Mouse (Mus musculus): Measurements from ENCODE around the gene Proca1. TPM values are rescaled to one million over a fixed set of nuclear protein-coding genes. Genes with fewer than 3 reads are reported as not detected.

Gene Proca1
- polyA plus RNA-seq, 1 experiment from 2014 or later = 2.8 TPM

DNA sequence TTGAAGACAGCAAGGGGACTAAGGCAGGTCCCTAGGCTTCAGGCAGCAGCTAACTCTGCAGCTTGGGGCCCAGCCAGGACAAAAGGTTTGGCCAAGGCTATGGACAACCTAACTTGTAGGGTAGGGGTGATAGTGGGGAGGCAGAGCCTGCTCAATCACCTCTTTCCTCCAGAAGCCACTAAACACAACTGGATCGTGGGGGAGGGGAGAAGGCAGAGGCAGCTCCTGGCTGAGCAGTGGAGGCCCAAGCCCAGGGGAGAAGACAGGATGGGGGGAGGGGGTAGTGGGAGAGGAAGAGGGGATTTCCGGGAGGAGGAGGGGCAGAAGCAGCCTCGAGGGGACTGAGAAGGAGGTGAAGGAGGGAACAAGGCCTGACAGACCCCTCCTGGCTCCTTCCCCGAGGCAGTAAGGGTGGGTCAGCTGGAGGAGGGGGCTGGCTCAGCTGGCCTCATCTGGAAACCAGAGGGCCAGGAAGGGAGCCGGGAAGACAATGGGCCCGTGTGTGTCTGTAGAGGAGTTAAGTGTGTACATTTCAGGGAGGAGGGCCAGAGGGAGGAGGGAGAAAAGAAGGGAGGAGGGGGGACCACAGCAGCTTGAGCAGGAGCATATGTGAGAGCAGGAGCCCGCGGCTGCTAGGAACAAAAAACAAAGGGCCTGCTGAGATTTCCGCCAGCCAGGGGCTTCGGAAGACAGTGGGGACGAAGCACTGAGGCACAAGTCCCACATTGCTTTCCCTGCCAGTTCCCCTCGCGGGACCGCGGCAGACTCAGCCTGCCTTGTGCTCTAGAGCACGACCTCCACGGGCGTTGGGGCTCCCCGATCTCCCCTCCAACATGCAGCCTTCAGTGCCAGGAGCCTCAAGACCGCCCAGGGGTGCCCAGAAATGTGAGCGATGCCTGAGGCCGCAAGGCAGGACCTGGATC lies 29.2 kb upstream of the Proca1 start:
- peak overlapping the region; percentile 85 for H3K4me3 ChIP-seq (ENCODE audit: low read depth, low read length)
- H3K4me2 ChIP-seq (ENCODE audit: low read depth, low read length) = peak overlapping the region; percentile 62
- H3K27ac ChIP-seq (ENCODE audit: low read depth, low read length) = peak overlapping the region; percentile 98
- H3K4me1 ChIP-seq (ENCODE audit: control insufficient read depth, insufficient read depth, low read length) = peaks cover 27% of the 10 kb centered on the region
- H3K36me3 ChIP-seq (ENCODE audit: control insufficient read depth, insufficient read depth, low read length) = peaks cover 30% of the 10 kb centered on the region
- H3K9ac ChIP-seq (replicated peaks; ENCODE audit: low read depth, low read length) = peak overlapping the region; percentile 97
- no peaks in the 10 kb centered on the region for H3K9me3 ChIP-seq (ENCODE audit: control insufficient read depth, low read length)
- peak; percentile 35 for ATAC-seq (ENCODE audit: low read depth)
- under 1% methylated on average over 22 of the region's 22 CpGs for WGBS
- H3K27me3 ChIP-seq (ENCODE audit: control insufficient read depth, insufficient read depth, low read length) = no peaks in the 10 kb centered on the region

DNA sequence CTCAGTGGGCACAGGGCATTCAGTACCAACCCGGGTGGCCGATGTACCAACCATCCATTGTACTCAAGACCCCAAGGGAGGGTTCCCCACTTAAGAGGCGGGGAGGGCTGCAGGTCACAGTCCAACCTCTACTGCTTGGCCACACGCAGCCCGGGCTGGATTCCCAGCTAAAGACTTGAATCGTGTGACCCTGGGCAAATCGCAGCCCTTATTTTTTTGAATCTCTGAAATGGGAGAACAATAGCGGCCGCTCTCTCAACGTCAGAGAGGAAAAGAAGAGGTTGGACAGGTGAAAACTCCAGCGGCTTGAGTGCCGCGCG lies 28.6 kb upstream of the Proca1 start:
- H3K36me3 ChIP-seq (ENCODE audit: control insufficient read depth, insufficient read depth, low read length) = peaks cover 24% of the 10 kb centered on the region
- under 1% methylated on average over 14 of the region's 14 CpGs for WGBS
- peak overlapping the region; percentile 97 for H3K9ac ChIP-seq (replicated peaks; ENCODE audit: low read depth, low read length)
- H3K9me3 ChIP-seq (ENCODE audit: control insufficient read depth, low read length) = no peaks in the 10 kb centered on the region
- ATAC-seq (ENCODE audit: low read depth) = 0 out of 2 replicates have a peak, but pooled peaks have one; percentile 2
- H3K27me3 ChIP-seq (ENCODE audit: control insufficient read depth, insufficient read depth, low read length) = no peaks in the 10 kb centered on the region
- H3K4me3 ChIP-seq (ENCODE audit: low read depth, low read length) = peak overlapping the region; percentile 85
- peak overlapping the region; percentile 62 for H3K4me2 ChIP-seq (ENCODE audit: low read depth, low read length)
- peaks cover 27% of the 10 kb centered on the region for H3K4me1 ChIP-seq (ENCODE audit: control insufficient read depth, insufficient read depth, low read length)
- H3K27ac ChIP-seq (ENCODE audit: low read depth, low read length) = peak overlapping the region; percentile 98

DNA sequence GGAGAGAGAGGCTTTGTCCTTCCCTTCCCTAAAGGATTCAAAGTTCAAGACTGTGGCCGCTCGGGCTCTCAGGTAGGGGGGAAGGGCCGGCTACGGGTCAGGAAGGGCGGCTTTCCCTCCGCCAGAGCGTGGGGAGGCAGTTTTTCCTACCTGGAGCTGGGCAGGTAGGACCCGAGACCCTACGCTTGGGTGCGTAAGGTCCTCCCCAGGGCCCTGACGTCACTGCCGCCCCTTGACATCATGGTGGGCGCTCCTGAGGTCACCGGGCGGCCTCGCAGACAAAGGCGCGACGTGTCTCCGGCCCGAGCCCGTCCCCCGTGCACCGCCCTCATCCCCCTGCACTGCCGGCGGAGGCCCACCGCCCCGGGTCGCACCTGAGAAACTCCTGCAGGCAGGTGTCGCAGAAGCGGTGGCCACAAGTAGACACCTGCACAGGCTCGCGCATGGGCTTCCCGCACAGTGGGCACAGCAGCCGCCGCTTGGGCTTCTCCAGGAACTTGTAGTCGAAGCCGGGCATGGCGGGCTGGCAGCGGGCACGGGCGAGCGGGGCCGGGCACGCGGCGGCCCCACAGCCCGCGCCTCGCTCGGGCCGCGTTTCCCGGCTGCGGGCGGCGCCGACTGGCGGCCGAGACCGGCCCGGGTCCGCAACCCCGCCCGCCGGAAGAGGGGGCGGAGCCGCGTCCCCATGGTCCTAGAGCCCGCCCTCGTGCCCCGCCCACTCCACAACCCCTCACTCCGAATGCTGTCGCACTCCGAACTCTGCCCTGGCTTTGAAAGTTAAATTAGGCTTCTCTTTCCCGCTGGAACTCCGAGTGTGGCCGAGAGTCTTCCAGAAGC lies 28.1 kb upstream of the Proca1 start, which contains the start of gene Traf4:
Traf4 (minus strand) TSS at position 666 of the 837 bp plus-strand sequence.
- Histone ChIP-seq H3K4me2 (ENCODE audit: low read depth, low read length) (peak within 1 kb of the TSS; percentile 62), H3K27ac (ENCODE audit: low read depth, low read length) (peak within 1 kb of the TSS; percentile 98), H3K36me3 (ENCODE audit: control insufficient read depth, insufficient read depth, low read length) (peaks cover 19% of the 10 kb centered on the region), H3K4me3 (ENCODE audit: low read depth, low read length) (peak within 1 kb of the TSS; percentile 85), H3K9ac (replicated peaks; ENCODE audit: low read depth, low read length) (peak within 1 kb of the TSS; percentile 97), H3K27me3 (ENCODE audit: control insufficient read depth, insufficient read depth, low read length) (no peaks in the 10 kb centered on the region), H3K9me3 (ENCODE audit: control insufficient read depth, low read length) (no peaks in the 10 kb centered on the region), H3K4me1 (ENCODE audit: control insufficient read depth, insufficient read depth, low read length) (peaks cover 27% of the 10 kb centered on the region)
- peak; percentile 85 for ATAC-seq (ENCODE audit: low read depth)
- under 1% methylated on average over 72 of the region's 78 CpGs for WGBS

DNA sequence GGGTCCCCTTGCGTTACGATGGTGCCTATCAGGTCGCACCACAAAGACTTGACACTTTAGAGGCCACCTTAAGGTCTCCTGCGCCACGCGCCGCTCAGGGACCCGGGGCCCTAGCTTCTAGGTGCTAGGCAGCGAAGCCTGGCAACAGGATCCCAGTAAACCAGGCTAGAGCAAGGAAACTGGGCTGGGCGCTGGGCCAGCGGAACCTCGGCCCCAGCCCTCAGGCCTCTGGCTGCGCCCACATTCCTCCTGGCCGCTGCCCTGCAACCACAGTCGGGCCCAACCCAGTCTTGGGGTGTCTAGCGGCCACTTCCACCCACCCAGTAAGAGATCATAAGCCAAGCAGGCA lies 27.5 kb upstream of the Proca1 start:
- peak; percentile 20 for ATAC-seq (ENCODE audit: low read depth)
- Histone ChIP-seq H3K4me1 (ENCODE audit: control insufficient read depth, insufficient read depth, low read length) (peaks cover 27% of the 10 kb centered on the region), H3K9me3 (ENCODE audit: control insufficient read depth, low read length) (no peaks in the 10 kb centered on the region), H3K27me3 (ENCODE audit: control insufficient read depth, insufficient read depth, low read length) (no peaks in the 10 kb centered on the region), H3K9ac (replicated peaks; ENCODE audit: low read depth, low read length) (peak overlapping the region; percentile 97), H3K36me3 (ENCODE audit: control insufficient read depth, insufficient read depth, low read length) (peaks cover 13% of the 10 kb centered on the region), H3K4me3 (ENCODE audit: low read depth, low read length) (peak overlapping the region; percentile 85), H3K4me2 (ENCODE audit: low read depth, low read length) (peak overlapping the region; percentile 62), H3K27ac (ENCODE audit: low read depth, low read length) (peak overlapping the region; percentile 98)
- 3% methylated on average over 16 of the region's 16 CpGs for WGBS

DNA sequence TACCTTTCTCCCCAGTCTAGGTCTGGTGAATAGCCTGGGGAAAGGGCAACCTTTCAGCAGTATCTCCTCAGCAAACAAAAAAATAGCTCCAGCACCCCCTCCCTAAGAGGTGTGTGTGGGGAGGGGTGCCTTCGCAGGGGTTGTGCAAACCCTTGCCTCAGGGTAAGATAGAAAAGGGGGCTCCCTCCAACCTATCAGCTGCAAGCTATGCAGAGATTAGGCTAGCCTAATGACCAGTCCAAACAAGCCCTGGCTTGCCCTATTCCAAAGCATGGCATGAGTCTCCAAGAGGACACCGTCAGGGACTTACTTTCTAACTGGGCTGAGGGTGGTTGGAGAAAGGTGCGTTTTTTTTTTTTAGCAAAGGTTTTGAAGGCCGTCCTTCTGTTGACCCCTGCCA lies 27.0 kb upstream of the Proca1 start:
- ATAC-seq (ENCODE audit: low read depth) = no peak
- Histone ChIP-seq H3K36me3 (ENCODE audit: control insufficient read depth, insufficient read depth, low read length) (peaks cover 8% of the 10 kb centered on the region), H3K4me1 (ENCODE audit: control insufficient read depth, insufficient read depth, low read length) (peaks cover 27% of the 10 kb centered on the region), H3K4me3 (ENCODE audit: low read depth, low read length) (peak overlapping the region; percentile 85), H3K9ac (replicated peaks; ENCODE audit: low read depth, low read length) (peak overlapping the region; percentile 97; the same call in 1 of the 2 replicates), H3K9me3 (ENCODE audit: control insufficient read depth, low read length) (no peaks in the 10 kb centered on the region), H3K4me2 (ENCODE audit: low read depth, low read length) (peak overlapping the region; percentile 62), H3K27me3 (ENCODE audit: control insufficient read depth, insufficient read depth, low read length) (no peaks in the 10 kb centered on the region), H3K27ac (ENCODE audit: low read depth, low read length) (0 out of 2 replicates have a peak overlapping the region, but pooled peaks have one; percentile 98)
- 59% methylated on average over 4 of the region's 4 CpGs for WGBS

DNA sequence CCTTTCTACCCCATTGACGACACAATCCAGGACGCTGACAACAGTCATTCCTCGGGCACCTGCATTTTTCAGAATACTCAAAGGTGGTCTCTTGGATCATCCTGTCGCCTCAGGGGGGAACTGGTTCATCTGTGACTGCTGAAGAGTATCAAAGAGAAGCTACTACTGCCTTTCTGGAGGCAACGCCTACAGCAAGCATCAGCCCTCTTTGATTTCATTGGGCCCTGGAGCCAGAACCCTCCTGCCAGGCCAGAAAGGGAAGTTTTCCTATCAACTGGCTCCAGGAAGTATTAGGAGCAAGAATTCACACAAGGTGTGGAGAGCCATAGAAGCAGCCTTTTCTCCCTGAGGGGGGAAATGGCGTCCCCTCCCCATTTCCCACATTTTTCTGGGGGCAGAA lies 26.6 kb upstream of the Proca1 start:
- ATAC-seq (ENCODE audit: low read depth) = no peak
- Histone ChIP-seq H3K4me3 (ENCODE audit: low read depth, low read length) (no peak overlapping the region), H3K27ac (ENCODE audit: low read depth, low read length) (no peak overlapping the region)

DNA sequence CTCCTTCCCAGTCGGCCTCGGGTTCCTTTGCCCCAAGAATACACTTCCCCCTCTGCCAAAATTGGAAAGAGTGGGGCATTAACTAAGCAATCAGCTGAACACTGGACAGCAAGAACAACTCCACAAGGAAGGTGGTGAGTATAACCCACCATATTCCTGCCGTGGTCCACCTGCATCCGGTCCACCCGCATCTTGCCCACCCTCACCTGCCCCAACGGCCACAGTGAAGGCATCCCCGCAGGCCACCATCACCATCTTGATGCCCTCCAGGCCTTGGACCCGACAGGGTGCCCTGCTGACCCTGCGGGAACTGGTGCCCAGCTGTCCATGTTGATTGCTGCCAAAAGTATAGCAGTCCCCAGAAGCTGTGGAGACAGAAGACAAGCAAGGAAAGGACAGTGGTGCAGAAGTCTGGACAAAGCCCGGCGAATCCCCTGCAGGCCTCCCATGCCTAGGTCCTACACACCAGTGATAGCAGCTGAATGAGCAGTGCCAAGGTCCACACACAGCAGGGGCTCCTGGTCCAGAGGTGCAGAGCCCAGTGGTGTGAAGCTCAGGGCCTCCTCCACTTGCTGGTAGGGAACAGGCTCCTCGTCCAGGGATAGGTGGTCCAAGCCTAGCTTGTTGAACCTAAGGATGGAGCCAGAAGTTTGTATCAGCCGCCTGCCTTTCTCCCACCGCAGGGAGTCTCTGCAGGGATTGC lies 25.8 kb upstream of the Proca1 start:
- ATAC-seq (ENCODE audit: low read depth) = no peak
- Histone ChIP-seq H3K9ac (replicated peaks; ENCODE audit: low read depth, low read length) (no peak overlapping the region), H3K36me3 (ENCODE audit: control insufficient read depth, insufficient read depth, low read length) (no peaks in the 10 kb centered on the region), H3K9me3 (ENCODE audit: control insufficient read depth, low read length) (no peaks in the 10 kb centered on the region), H3K4me3 (ENCODE audit: low read depth, low read length) (no peak overlapping the region), H3K27ac (ENCODE audit: low read depth, low read length) (no peak overlapping the region), H3K4me2 (ENCODE audit: low read depth, low read length) (no peak overlapping the region), H3K4me1 (ENCODE audit: control insufficient read depth, insufficient read depth, low read length) (peaks cover 19% of the 10 kb centered on the region), H3K27me3 (ENCODE audit: control insufficient read depth, insufficient read depth, low read length) (no peaks in the 10 kb centered on the region)
- 92% methylated on average over 14 of the region's 14 CpGs for WGBS

More for the DNA sequence above, 26.6 kb upstream of the Proca1 start:
- no peaks in the 10 kb centered on the region for H3K27me3 ChIP-seq (ENCODE audit: control insufficient read depth, insufficient read depth, low read length)
- no peaks in the 10 kb centered on the region for H3K9me3 ChIP-seq (ENCODE audit: control insufficient read depth, low read length)
- H3K4me1 ChIP-seq (ENCODE audit: control insufficient read depth, insufficient read depth, low read length) = peaks cover 27% of the 10 kb centered on the region
- H3K4me2 ChIP-seq (ENCODE audit: low read depth, low read length) = no peak overlapping the region
- H3K36me3 ChIP-seq (ENCODE audit: control insufficient read depth, insufficient read depth, low read length) = peaks cover 6% of the 10 kb centered on the region
- WGBS = 79% methylated on average over 6 of the region's 6 CpGs
- H3K9ac ChIP-seq (replicated peaks; ENCODE audit: low read depth, low read length) = no peak overlapping the region

DNA sequence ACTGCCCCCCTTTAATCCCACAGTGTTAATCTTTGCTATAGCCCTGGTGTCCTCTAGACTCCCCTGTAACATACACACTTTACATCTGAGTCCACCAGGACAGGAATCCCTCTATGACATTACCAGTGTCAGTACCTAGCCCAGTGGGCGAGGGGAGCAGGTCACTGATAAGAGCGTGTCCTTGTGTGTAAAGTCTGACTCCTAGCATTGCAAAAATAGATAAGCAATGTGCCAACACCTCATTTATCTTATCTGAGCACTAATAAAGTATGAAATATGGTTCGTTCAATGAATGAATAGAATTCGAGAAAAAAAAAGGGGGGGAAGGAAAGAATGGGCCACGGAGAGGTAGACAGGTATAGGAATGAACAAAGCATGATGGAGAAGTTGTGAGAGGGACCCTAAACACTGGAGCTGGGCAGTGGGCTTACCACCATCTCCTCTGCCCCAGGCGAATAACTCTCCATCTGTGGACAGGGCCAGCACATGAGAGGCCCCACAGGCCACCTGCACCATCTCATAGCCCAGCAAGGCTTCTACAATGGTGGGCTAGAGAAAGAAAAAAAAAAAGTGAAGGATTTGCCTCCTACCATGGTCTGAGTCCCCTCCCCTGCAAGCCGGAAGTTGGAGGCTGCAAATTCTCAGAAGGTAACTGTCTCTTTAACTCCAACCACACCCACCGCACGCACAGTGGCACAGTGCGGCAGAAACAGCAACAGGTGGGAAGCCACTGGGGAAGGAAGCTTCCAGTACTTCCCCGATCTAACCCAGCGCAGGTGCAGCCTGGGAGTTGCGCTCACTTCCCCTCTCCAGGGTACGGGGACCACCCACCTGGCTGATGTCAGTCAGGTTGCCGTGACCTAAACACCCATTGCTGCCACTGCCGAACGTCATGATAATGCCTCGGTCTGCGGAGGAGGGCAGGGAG lies 24.4 kb upstream of the Proca1 start:
- no peak overlapping the region for H3K9ac ChIP-seq (replicated peaks; ENCODE audit: low read depth, low read length)
- H3K4me2 ChIP-seq (ENCODE audit: low read depth, low read length) = no peak overlapping the region
- no peaks in the 10 kb centered on the region for H3K9me3 ChIP-seq (ENCODE audit: control insufficient read depth, low read length)
- no peak overlapping the region for H3K27ac ChIP-seq (ENCODE audit: low read depth, low read length)
- H3K4me3 ChIP-seq (ENCODE audit: low read depth, low read length) = no peak overlapping the region
- no peaks in the 10 kb centered on the region for H3K27me3 ChIP-seq (ENCODE audit: control insufficient read depth, insufficient read depth, low read length)
- no peak for ATAC-seq (ENCODE audit: low read depth)
- peaks cover 6% of the 10 kb centered on the region for H3K4me1 ChIP-seq (ENCODE audit: control insufficient read depth, insufficient read depth, low read length)
- WGBS = 67% methylated on average over 19 of the region's 19 CpGs
- H3K36me3 ChIP-seq (ENCODE audit: control insufficient read depth, insufficient read depth, low read length) = no peaks in the 10 kb centered on the region
